Mouse (Mus musculus): ENCODE measurements around the gene Upb1.
"Not testable (repeated sequence)": the region's sequence is repeated elsewhere in the genome, so short reads cannot be mapped to it uniquely, and the experiment has no call there.

The Upb1 gene

GRCm38 (mm10) chr10:75400958-75401357, at the start of gene Upb1:
Gene Upb1 (plus strand): TSS chr10:75401115.
- no peak for DNase-seq (ENCODE audit: low spot score in 2 of 2)

DNA sequence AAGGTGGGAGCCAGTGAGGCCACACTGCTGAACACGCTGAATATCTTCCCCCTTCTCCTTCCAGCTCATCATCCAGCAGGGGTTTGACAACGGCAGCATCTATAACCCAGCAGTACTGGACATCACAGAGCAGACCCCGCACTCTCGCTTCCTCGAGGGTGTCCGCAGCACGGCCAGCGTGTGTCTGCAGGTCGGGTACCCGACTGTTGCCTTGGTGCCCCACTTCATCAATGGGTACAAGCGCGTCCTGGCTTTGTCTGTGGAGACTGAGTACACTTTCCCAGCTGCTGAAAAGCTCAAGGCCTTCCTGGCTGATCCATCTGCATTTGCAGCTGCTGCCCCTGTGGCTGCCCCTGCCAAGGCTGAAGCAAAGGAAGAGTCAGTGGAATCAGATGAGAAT, 48.4 kb upstream of the Upb1 start:
- no peak for DNase-seq (ENCODE audit: low spot score in 2 of 2)

DNA sequence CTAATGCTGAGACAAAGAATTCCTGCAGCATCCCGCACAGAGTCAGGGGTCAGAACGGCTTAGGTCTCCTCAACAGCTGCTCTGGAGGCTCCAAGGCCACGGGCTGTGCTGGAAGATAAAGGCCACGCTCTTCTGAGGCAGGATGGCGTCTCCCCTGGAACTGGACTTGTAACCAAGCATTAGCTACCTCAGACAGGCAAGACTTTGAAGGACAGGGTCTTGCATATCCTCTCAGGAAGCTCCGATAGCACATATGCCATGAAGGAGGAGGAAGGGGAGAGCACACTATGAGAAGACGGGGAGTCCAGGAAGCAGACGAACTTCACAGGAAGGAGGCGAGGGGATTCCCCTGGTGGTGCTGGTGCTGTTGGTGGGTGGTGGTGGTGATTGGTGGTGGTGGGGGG, 47.1 kb upstream of the Upb1 start:
- not testable (repeated sequence) for DNase-seq (ENCODE audit: low spot score in 2 of 2)

GRCm38 (mm10) chr10:75355341-75355740, 45.6 kb upstream of the Upb1 start:
- no peak for DNase-seq (ENCODE audit: low spot score in 2 of 2)

DNA sequence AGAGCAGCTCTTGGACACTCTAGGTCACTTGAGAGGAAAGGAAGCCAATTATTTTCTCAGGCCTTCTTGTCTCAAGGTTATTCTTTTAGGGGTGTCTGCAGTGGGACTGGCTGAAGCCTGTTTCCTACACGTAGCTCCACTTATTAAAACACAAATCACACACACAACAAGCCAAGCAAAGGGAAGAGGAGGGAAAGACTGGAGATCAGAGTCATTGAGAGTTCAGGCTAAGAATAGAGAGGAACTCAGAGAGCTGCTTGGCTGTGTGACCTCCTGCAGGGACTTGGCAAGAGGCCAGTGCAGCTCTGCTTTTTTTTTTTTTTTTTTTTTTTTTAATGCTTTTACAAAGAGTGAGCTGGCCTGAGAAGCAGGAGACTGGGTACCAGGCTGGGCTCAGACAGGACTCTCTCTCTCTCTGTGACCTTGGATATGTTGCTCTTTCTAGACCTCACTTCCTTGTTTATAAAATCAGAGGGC, 36.7 kb upstream of the Upb1 start:
- not testable (repeated sequence) for DNase-seq (ENCODE audit: low spot score in 2 of 2)

- DNase-seq (ENCODE audit: low spot score in 2 of 2) = no peak
These were observed 36.1 kb upstream of the Upb1 start for GRCm38 (mm10) chr10:75364796-75365195.

DNA sequence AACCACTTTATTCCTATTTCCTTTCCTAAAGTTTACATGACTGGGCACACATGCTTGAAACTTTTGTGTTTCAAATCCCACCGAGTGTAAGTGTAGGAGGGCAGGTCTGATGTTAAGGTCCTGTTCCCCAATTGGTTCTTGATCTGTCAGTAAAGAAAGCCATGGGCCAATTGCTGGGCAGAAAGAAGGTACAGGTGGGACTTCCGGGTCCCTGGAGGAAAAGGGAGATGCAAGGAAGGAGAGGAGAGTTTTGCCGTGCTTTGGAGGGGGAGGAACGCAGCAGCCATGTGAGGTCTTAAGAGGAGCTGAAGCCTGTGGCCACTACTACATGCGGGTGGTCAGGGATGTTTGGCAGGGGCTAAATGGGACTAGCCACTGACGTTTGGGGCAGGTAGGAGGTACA, 35.7 kb upstream of the Upb1 start:
- DNase-seq (ENCODE audit: low spot score in 2 of 2) = no peak

DNA sequence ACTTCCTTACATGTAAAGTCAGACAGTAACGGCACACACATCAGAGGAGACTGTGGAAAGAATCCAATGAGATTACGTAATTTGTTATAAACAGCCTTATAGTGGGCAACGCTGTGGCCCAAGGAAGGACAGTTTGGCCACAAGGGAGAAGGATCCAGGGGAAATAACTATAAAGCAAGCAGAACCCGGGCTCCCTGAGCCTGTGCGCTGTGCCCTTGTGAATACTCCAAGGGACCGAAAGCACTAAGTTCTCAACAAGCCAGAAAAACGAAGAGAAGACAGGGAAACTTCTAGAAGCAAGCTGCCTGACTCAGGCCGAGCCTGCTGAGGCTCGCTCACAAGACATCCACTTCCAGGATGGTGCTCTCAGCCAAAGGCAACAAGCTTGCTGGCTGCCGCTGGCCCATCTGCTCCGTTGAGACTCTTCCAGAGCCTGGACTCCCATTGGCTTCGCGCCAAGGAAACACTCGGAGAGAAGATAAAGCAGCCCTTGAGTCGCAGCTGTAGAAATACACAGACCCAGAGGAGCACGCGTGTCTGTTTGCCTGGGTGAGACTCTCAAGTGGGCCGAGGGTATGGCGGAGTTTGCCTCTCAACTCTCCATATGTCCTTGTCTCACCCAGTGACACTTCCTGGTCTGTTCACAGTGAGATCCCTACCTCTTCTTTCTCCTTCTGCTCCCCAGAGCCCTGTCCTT, 27.1 kb upstream of the Upb1 start:
- not testable (repeated sequence) for DNase-seq (ENCODE audit: low spot score in 2 of 2)

DNA sequence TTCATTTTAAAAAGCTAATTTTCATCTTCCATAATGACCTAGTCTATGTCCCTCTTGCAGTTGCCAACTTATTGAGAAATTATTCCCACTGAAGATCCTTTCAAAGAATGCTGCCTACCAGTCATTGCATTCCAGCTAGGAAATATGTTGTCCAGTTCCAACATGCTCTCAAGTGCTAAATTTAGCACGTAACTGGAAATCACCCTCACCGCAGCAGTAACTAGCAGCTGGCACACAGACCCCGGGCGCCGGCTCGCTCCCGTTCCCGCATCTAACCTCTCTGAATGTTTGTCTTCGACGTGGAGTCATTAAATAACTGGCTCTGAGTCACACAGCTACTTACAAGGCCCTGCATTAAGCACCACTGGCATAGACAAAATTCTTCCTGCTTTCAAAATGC, 22.2 kb upstream of the Upb1 start:
- DNase-seq (ENCODE audit: low spot score in 2 of 2) = no peak

- no peak for DNase-seq (ENCODE audit: low spot score in 2 of 2)
These were observed 10.8 kb upstream of the Upb1 start for GRCm38 (mm10) chr10:75390156-75390555.

- DNase-seq (ENCODE audit: low spot score in 2 of 2) = no peak
These were observed 10.1 kb upstream of the Upb1 start for GRCm38 (mm10) chr10:75390832-75391231.

DNA sequence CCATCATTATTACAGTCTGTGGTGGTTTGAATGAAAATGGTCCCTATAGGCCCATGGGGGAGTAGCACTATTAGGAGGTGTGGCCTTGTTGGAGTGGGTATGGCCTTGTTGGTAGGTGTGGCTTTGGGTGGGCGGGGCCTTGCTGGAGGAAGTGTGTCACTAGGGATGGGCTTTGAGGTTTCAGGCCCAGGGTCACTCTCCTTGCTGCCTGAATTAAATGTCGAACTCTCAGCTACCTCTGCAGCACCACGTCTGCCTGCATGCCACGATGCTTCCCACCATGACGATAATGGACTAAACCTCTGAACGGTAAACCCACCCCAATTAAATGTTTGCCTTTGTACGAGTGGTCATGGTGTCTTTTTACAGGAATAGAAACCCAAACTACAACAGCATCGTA, 6.1 kb upstream of the Upb1 start:
- no peak for DNase-seq (ENCODE audit: low spot score in 2 of 2)

DNA sequence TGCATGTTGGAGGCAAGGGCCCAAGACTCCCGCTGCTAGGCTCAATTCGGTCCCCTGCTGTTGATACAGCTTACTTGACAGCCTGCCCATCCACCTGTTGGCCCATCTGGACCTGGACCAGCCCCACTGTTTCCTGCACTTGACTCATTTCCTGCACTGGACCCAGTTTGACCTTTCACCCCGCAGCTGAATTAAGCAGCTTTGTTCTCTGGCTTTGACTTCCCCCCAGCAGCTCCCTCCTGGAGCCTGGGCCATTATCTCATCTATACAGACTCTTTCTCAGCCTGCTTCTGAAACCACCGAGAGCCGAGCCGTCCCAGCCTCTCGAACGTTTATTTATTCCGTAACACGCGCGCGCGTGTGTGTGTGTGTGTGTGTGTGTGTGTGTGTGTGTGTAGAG, 3.9 kb upstream of the Upb1 start:
- no peak for DNase-seq (ENCODE audit: low spot score in 2 of 2)

DNA sequence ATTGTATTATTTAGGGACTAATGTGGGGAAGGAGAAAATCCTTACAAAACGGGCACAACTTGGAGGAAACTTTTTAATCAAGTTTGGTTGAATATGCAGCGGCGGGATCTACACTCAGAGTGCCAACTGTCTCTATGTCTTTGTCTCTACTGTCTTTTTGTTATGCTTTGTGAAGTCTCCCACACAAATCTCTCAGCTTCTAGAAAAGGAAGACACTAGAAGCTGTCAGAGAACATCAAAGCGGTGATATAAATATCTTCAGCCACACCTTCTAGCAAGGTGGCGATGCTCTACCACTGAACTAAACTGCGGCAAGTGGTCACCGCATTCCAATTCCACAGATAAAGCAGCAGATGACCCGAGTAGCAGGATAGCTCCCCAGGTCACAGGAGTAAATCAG, 5.0 kb downstream of the Upb1 start:
- DNase-seq (ENCODE audit: low spot score in 2 of 2) = no peak

- DNase-seq (ENCODE audit: low spot score in 2 of 2) = no peak
These were observed 5.8 kb downstream of the Upb1 start for GRCm38 (mm10) chr10:75406755-75407154.

DNA sequence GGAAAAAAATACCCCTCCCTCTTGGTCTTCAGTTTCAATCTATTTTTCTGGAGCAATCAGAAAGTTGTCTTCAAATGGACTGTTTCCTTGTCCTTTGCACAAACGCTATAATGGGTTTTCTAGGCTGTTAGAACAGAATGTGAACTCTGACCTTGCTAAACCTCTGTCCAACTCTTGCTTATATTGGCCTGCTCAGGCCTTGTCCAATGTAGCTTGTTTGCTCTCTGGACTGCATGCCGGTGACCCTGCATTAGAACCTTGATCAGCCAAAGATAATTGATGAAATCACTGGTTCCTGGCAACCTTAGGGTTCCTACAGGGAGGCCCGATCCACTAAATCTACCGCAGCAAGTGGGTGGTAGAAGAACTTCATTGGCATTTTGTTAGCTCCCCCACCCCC, 6.8 kb downstream of the Upb1 start:
- no peak for DNase-seq (ENCODE audit: low spot score in 2 of 2)

DNA sequence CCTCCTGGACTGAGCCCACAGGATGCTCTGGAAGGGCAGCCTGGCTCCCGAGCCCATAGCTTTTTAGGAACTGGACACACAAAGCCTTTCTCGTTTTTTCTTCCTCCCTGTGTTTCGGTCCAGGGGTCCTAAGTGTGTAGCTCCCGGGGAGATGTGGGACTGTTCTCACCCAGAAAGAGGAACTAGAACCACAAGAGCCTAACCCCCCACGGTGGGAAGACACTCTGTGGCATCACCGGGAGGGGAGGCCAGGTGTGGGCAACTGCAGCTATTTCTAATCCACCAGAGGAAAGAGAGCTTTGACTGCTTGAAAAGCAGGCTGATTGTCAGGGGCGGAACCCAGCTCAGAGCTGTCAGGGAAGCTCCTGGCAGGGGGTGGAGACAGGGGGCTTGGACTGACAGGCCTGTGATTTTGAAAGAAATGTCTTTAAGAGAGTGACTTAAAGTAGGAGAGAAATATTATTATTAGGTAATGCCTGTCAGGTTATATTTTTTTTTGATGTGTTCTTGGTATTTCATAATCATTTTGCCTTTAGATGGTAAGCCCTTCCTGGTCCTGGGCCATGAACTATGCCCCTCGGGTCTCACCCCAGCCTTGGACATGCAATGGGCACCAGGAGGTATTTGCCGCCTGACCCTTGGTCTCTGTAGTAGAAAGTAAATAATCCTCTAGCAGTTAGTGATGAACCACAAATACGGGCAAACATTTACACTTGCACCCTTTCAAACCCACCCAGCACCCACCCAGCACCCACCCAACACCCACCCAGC, 10.6 kb downstream of the Upb1 start:
- not testable (repeated sequence) for DNase-seq (ENCODE audit: low spot score in 2 of 2)

DNA sequence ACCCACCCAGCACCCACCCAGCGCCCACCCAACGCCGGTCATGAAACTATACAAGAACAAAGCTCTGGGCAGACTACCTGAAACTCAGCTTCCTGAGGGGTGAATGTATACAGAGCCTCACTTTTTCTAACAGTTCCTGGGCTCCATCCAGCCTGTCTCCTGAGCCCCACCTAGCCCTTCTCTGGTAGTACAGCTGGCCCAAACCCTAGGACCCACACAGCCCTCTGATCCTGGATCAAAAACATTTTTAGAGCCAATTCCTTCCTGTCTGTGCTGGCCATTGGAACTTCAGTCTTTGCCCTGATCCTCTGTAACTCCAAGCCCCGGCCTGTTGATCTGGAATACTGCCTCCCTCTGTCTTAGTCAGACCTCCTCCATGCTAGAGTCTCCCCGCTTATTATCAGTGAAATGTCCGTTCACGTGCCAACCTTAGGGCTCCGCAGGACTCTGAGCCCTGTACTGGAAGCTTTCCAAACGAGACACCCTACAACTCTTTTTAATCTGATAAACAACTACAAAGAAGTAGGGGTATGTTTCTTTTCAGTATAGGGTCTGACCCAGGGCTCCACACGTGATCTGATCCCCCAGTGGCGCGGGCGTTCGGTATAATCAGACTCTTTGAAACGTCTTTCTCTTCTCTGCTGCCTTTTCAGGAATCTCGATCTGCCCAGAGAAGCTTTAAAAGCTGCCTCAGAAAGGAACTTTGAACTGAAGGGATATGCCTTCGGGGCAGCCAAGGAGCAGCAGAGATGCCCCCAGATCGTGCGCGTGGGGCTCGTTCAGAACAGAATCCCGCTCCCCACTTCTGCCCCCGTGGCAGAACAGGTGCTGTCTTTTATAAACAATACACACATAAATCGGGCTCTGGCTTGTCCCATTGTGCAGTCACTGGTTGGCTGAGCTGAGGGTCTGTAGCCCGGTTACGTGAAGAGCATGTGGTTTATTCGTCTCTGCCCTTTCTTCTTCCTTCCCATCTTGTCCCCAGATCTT, 11.5 kb downstream of the Upb1 start:
- DNase-seq (ENCODE audit: low spot score in 2 of 2) = no peak

DNA sequence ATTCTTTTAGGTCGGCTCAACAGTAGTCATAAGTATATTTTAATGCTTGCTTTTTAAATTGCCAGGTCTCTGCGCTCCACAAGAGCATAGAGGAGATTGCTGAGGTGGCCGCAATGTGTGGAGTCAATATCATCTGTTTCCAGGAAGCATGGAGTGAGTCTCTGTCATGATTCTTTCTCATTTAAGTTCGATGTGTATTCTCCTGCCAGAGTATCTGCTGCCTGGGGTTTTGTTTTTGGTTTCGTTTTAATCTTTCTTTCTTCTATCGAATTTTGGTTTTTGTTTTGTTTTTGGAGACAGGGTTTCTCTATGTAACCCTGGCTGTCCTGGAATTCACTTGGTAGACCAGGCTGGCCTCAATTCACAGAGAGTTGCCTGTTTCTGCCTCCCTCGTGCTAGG, 14.0 kb downstream of the Upb1 start:
- DNase-seq (ENCODE audit: low spot score in 2 of 2) = no peak

DNA sequence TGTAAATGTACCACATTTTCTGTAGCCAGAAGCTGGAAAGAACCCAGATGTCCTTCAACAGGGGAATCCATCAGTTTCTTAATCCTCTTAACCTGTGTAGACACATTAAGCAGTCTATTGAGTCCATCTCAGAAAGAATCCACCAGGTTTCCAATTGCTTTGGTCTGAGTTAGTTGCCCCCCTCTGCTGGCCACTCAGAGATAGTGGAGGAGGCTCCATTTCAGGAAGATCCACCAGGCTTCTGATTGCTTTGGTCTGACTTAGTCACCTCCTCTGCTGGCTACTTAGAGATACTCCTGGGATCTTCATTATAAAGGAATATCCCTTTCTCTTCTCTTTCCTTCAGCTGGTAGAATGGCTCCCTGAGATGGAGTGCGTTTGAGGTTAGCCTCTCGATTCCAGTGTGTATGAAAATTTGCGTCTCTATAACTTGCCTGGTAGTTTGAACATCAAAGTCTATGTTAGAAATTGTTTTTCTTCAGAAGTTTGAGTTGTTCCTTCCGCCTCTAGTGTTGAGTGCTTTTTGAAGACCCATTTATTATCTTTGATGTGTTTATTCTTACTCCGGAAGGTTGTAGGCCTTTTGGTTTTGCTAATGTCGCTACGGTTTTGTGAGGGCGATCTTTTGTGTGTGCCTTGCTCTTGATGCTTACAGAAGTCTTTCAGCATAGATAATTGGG, 16.6 kb downstream of the Upb1 start:
- DNase-seq (ENCODE audit: low spot score in 2 of 2) = no peak

DNA sequence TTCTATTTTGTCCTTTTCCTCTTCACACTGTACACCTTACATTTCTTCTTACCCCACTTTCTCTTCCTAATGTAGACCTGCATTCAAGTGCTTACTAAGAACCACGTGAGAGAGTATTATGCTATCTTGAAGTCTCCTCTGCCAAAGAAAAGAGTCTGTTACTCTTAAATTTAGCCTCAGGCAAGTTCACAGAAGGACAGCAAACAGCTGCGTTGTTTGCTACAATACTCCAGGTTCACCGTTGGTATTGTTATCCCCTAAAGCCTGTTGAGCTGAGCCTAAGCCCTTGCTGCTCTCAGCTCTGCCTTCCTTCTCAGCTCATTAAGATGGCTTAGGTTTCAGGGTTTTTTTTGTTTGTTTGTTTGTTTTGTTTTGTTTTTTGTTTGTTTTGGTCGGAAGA, 17.8 kb downstream of the Upb1 start:
- DNase-seq (ENCODE audit: low spot score in 2 of 2) = no peak
